Mouse (Mus musculus): ENCODE measurements at regions not wholly inside any gene's neighbourhood (a gene's known extent, or its start where the extent isn't known, plus 50 kb on each side); places are given as distances from the start of the nearest gene placed in this dataset.
"Not testable (repeated sequence)": the region's sequence is repeated elsewhere in the genome, so short reads cannot be mapped to it uniquely, and the experiment has no call there.

DNA sequence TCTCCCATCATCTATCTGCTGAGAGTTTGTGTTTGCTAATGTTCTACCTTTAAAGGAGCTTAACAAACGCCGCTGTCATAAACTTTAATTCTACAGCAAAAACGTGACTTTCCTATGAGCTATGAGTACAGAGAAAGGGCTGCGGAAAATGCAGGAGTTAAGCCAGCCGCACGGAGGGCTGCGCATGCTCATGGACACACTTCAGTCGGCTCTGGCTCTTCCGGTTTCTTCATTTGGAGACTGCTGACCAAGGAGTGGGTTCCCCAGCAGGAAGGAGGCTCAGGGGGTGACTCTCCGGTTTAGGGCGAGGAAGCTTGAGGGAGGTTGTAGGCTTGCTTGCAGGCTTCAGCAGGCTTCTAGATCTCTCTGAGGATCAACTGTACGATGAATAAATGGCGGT is 59.3 kb downstream of the Sox2 start:
- DNase-seq (ENCODE audit: low spot score, missing footprints) (peak; percentile 68), ATAC-seq (ENCODE audit: low FRiP score) (no peak)
- Histone ChIP-seq H3K9ac (ENCODE audit: low read length) (no peak overlapping the region), H3K36me3 (ENCODE audit: control insufficient read depth, insufficient read depth, low read length) (no peaks in the 10 kb centered on the region), H3K27me3 (ENCODE audit: control insufficient read depth, insufficient read depth, low read length) (no peaks in the 10 kb centered on the region), H3K4me1 (ENCODE audit: control insufficient read depth, insufficient read depth, low read length) (no peaks in the 10 kb centered on the region), H3K9me3 (ENCODE audit: control insufficient read depth, low read length) (no peaks in the 10 kb centered on the region), H3K27ac (ENCODE audit: low read depth, low read length) (no peak overlapping the region), H3K4me3 (ENCODE audit: low read depth, low read length) (no peak overlapping the region), H3K4me2 (no peak overlapping the region)
- WGBS: 88% methylated on average over 13 of the region's 13 CpGs

DNA sequence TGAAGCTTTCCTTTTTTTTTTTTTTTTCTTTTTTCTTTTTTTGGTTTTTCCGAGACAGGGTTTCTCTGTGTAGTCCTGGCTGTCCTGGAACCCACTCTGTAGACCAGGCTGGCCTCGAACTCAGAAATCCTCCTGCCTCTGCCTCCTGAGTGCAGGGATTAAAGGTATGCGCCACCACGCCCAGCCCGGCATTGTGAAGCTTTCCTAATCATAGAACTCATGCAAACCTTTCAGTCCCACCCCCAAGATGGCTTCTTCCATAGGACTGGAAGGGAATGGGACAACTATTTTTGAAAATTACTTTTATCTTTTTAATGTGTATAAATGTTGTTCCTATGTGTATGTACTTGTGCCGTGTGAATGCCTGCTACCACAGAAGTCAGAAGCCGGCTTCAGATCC is 61.9 kb downstream of the Sox2 start:
- 89% methylated on average over 7 of the region's 7 CpGs for WGBS
- H3K4me3 ChIP-seq (ENCODE audit: low read depth, low read length); H3K9ac ChIP-seq (ENCODE audit: low read length); H3K27me3 ChIP-seq (ENCODE audit: control insufficient read depth, insufficient read depth, low read length); H3K36me3 ChIP-seq (ENCODE audit: control insufficient read depth, insufficient read depth, low read length); H3K27ac ChIP-seq (ENCODE audit: low read depth, low read length); H3K4me2 ChIP-seq; H3K9me3 ChIP-seq (ENCODE audit: control insufficient read depth, low read length); ATAC-seq (ENCODE audit: low FRiP score); H3K4me1 ChIP-seq (ENCODE audit: control insufficient read depth, insufficient read depth, low read length); DNase-seq (ENCODE audit: low spot score, missing footprints): not testable (repeated sequence)

DNA sequence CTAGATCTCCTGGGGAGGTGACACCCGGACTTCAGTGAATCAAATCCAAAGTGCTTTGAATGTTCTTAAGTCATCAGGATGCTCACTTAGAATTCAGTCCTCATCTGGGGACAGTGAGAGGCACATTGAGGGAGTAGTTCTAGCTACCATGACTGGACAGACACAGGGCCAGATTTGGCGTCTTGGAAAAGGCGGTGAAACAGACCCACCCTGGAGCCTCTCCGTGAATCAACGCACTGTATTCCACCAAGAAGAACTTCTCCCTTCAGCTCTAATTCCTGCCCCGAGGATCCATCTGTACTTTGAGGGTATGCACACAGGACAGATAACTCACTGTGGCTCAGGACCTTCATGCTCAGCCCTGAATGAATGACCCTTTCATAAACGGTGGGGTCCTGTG is 72.3 kb downstream of the Sox2 start:
- 90% methylated on average over 7 of the region's 7 CpGs for WGBS

DNA sequence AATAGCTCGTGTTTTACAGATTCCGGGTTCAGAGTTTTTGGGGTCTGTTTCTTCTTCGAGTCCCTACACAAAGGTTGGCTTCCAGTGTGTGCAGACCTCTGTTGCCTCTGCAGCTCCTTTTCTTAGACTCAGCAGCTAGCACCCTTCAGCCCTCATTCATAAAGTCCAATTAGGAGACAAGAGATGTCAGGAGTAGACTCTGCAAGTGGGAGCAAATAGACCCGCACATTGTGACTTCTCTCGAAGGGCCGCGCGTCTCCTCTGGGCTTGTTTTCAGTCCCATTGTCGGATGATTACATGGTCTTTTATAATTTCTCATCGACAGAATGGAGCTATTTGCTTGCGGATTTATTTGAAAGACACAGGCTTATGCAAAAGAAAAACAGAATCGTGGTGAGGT is 76.8 kb downstream of the Sox2 start:
- ATAC-seq (ENCODE audit: low FRiP score) (no peak), DNase-seq (ENCODE audit: low spot score, missing footprints) (peak; percentile 81)
- Histone ChIP-seq H3K4me1 (ENCODE audit: control insufficient read depth, insufficient read depth, low read length) (peaks cover 2% of the 10 kb centered on the region; the same call in 1 of the 2 replicates), H3K9ac (ENCODE audit: low read length) (no peak overlapping the region), H3K36me3 (ENCODE audit: control insufficient read depth, insufficient read depth, low read length) (no peaks in the 10 kb centered on the region), H3K4me3 (ENCODE audit: low read depth, low read length) (no peak overlapping the region), H3K9me3 (ENCODE audit: control insufficient read depth, low read length) (no peaks in the 10 kb centered on the region), H3K27me3 (ENCODE audit: control insufficient read depth, insufficient read depth, low read length) (no peaks in the 10 kb centered on the region), H3K4me2 (no peak overlapping the region), H3K27ac (ENCODE audit: low read depth, low read length) (no peak overlapping the region)
- WGBS: 47% methylated on average over 12 of the region's 12 CpGs

More for the DNA sequence above, 72.3 kb downstream of the Sox2 start:
- H3K9me3 ChIP-seq (ENCODE audit: control insufficient read depth, low read length): no peaks in the 10 kb centered on the region
- H3K4me1 ChIP-seq (ENCODE audit: control insufficient read depth, insufficient read depth, low read length): peaks cover 2% of the 10 kb centered on the region; the same call in 1 of the 2 replicates
- no peak overlapping the region for H3K4me2 ChIP-seq
- no peaks in the 10 kb centered on the region for H3K27me3 ChIP-seq (ENCODE audit: control insufficient read depth, insufficient read depth, low read length)
- DNase-seq (ENCODE audit: low spot score, missing footprints): no peak
- ATAC-seq (ENCODE audit: low FRiP score): no peak
- no peak overlapping the region for H3K27ac ChIP-seq (ENCODE audit: low read depth, low read length)
- no peak overlapping the region for H3K9ac ChIP-seq (ENCODE audit: low read length)
- no peak overlapping the region for H3K4me3 ChIP-seq (ENCODE audit: low read depth, low read length)
- H3K36me3 ChIP-seq (ENCODE audit: control insufficient read depth, insufficient read depth, low read length): no peaks in the 10 kb centered on the region

DNA sequence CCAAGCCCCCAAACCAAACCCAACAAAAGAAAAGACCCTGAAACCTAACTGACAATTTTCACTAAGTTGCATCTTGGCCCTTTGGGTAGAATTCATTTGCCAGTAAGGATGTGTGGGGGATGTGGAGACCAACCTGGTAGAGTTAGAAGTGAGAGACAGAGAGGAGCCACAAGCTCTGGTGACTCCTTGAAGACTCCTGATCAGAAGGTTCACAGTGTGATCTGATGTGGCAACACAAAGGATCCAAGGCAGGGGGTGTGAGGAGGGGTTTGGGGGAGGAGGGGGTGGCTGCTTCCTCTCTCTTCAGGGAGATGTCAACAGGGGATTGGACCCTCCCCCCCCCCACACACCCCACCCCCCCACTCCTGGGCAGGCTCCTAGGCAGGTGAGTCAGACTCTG is 78.1 kb downstream of the Sox2 start:
- Histone ChIP-seq H3K9me3 (ENCODE audit: control insufficient read depth, low read length) (no peaks in the 10 kb centered on the region), H3K4me3 (ENCODE audit: low read depth, low read length) (no peak overlapping the region), H3K27ac (ENCODE audit: low read depth, low read length) (no peak overlapping the region), H3K4me1 (ENCODE audit: control insufficient read depth, insufficient read depth, low read length) (peaks cover 2% of the 10 kb centered on the region; the same call in 1 of the 2 replicates), H3K27me3 (ENCODE audit: control insufficient read depth, insufficient read depth, low read length) (no peaks in the 10 kb centered on the region), H3K9ac (ENCODE audit: low read length) (no peak overlapping the region), H3K4me2 (no peak overlapping the region), H3K36me3 (ENCODE audit: control insufficient read depth, insufficient read depth, low read length) (no peaks in the 10 kb centered on the region)
- no peak for ATAC-seq (ENCODE audit: low FRiP score)
- DNase-seq (ENCODE audit: low spot score, missing footprints): no peak

DNA sequence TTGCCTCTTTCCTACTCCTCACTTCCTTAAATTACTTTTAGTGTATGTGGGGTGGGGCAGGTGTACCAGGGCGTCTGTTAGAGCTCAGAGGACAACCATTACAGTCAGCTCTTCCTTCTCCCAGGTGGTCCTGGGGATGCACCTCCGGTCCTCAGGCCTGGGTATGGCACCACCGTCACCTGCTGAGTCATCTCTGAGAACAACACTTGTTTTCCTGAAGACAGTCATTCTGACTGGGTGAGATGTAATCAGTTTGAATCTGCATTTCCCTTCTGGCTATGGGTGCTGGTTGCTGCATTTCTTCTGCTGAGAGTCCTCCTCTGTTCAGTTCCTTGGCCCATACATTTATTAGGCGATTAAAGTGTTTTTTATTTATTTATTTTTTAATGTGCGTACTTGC is 84.8 kb downstream of the Sox2 start:
- peak; percentile 71 for DNase-seq (ENCODE audit: low spot score, missing footprints)
- Histone ChIP-seq H3K27me3 (ENCODE audit: control insufficient read depth, insufficient read depth, low read length) (no peaks in the 10 kb centered on the region), H3K27ac (ENCODE audit: low read depth, low read length) (no peak overlapping the region), H3K4me2 (no peak overlapping the region), H3K4me1 (ENCODE audit: control insufficient read depth, insufficient read depth, low read length) (peaks cover 5% of the 10 kb centered on the region), H3K4me3 (ENCODE audit: low read depth, low read length) (no peak overlapping the region), H3K9ac (ENCODE audit: low read length) (no peak overlapping the region), H3K36me3 (ENCODE audit: control insufficient read depth, insufficient read depth, low read length) (no peaks in the 10 kb centered on the region), H3K9me3 (ENCODE audit: control insufficient read depth, low read length) (no peaks in the 10 kb centered on the region)
- no peak for ATAC-seq (ENCODE audit: low FRiP score)
- WGBS: 88% methylated on average over 5 of the region's 5 CpGs

DNA sequence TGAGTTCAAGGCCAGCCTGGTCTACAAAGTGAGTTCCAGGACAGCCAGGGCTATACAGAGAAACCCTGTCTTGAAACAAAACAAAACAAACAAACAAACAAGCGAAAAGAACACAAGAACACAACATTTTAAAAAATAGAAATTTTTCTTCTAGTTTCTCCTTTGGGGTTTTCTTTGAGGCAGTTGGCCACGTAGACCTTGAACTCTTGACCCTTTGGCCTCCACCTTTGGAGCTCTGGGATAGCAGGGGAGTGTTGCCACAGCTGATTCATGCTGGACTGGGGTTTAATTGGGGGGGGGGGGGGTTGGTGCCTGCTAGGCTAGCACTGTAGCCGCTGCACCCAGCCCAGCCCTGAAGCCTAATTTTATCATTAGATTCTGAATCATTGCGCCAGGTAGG is 87.8 kb downstream of the Sox2 start:
- no peak overlapping the region for H3K27ac ChIP-seq (ENCODE audit: low read depth, low read length)
- ATAC-seq (ENCODE audit: low FRiP score) (no peak), DNase-seq (ENCODE audit: low spot score, missing footprints) (peak; percentile 69)
- H3K9ac ChIP-seq (ENCODE audit: low read length): no peak overlapping the region
- H3K4me3 ChIP-seq (ENCODE audit: low read depth, low read length): no peak overlapping the region
- H3K27me3 ChIP-seq (ENCODE audit: control insufficient read depth, insufficient read depth, low read length): no peaks in the 10 kb centered on the region
- H3K36me3 ChIP-seq (ENCODE audit: control insufficient read depth, insufficient read depth, low read length): no peaks in the 10 kb centered on the region
- no peaks in the 10 kb centered on the region for H3K9me3 ChIP-seq (ENCODE audit: control insufficient read depth, low read length)
- WGBS: 82% methylated on average over 4 of the region's 4 CpGs
- peaks cover 5% of the 10 kb centered on the region for H3K4me1 ChIP-seq (ENCODE audit: control insufficient read depth, insufficient read depth, low read length)
- H3K4me2 ChIP-seq: no peak overlapping the region

DNA sequence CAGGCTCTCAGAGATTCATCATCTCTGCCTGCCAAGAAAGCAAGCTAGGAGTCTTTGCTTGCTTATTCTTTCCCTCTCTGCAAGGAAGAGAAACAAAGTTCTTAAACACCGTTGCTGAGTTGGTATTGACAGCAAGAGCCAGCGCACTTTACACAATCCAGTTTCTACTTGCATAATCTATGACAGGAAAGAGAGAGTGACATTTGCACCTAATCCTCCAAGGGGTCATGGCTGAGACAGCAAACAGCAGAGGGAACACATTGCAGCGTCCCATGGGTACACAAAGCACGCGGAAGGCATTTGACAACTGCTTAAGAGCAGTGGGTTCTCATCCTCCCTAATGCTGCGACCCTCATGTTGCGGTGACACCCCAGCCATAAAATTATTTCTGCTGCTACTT is 88.7 kb downstream of the Sox2 start:
- WGBS: 48% methylated on average over 7 of the region's 7 CpGs
- Histone ChIP-seq H3K9me3 (ENCODE audit: control insufficient read depth, low read length) (no peaks in the 10 kb centered on the region), H3K4me2 (no peak overlapping the region), H3K27me3 (ENCODE audit: control insufficient read depth, insufficient read depth, low read length) (no peaks in the 10 kb centered on the region), H3K9ac (ENCODE audit: low read length) (no peak overlapping the region), H3K36me3 (ENCODE audit: control insufficient read depth, insufficient read depth, low read length) (no peaks in the 10 kb centered on the region), H3K27ac (ENCODE audit: low read depth, low read length) (no peak overlapping the region), H3K4me1 (ENCODE audit: control insufficient read depth, insufficient read depth, low read length) (peaks cover 5% of the 10 kb centered on the region), H3K4me3 (ENCODE audit: low read depth, low read length) (no peak overlapping the region)
- no peak for ATAC-seq (ENCODE audit: low FRiP score)
- DNase-seq (ENCODE audit: low spot score, missing footprints): peak; percentile 71

DNA sequence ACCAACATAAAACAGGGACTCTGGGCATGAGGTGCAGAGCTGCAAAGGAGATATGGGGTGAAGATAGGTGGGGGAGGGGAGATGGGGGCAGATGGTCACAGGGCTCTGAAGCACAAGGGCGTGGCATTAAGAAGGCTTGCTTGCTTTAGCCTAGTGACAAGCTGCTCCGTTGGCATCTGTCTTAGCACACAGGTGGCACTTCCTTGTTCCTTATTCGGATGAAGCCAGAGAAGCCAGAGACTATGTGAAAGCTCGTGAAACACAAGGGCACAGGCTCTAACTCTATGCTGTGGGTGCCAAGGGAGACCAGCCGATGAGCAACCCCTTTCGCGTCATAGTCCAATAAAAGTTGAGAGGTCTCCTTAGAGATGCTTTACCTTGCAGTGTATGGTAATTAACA is 89.5 kb downstream of the Sox2 start:
- Histone ChIP-seq H3K27ac (ENCODE audit: low read depth, low read length) (no peak overlapping the region), H3K36me3 (ENCODE audit: control insufficient read depth, insufficient read depth, low read length) (no peaks in the 10 kb centered on the region), H3K4me3 (ENCODE audit: low read depth, low read length) (no peak overlapping the region), H3K9ac (ENCODE audit: low read length) (no peak overlapping the region), H3K4me2 (no peak overlapping the region), H3K9me3 (ENCODE audit: control insufficient read depth, low read length) (no peaks in the 10 kb centered on the region), H3K27me3 (ENCODE audit: control insufficient read depth, insufficient read depth, low read length) (no peaks in the 10 kb centered on the region), H3K4me1 (ENCODE audit: control insufficient read depth, insufficient read depth, low read length) (peaks cover 5% of the 10 kb centered on the region)
- DNase-seq (ENCODE audit: low spot score, missing footprints) (no peak), ATAC-seq (ENCODE audit: low FRiP score) (no peak)
- whole genome bisulfite sequencing: 82% methylated on average over 7 of the region's 7 CpGs

DNA sequence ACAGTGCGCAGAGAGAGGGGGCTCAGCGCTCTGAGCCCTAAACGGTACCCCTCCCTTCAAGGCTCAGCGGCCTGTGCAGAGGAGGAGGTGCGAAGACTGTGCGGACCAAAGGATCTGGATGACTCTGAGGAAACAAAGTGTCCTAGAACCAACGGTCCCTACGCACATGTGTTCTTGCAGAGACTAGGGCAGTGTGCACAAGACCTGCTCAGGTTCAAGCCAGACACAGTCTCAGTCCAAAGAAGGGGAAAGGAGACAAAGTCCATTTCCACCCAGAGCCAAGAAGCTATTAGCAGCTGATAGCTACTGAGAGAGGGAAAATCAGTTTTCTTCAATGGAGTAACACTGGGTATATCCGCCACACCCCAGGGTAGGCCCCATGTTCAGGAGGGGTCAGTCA is 89.9 kb downstream of the Sox2 start:
- WGBS: 93% methylated on average over 9 of the region's 9 CpGs
- Histone ChIP-seq H3K9me3 (ENCODE audit: control insufficient read depth, low read length) (no peaks in the 10 kb centered on the region), H3K4me3 (ENCODE audit: low read depth, low read length) (no peak overlapping the region), H3K4me1 (ENCODE audit: control insufficient read depth, insufficient read depth, low read length) (peaks cover 5% of the 10 kb centered on the region), H3K36me3 (ENCODE audit: control insufficient read depth, insufficient read depth, low read length) (no peaks in the 10 kb centered on the region), H3K9ac (ENCODE audit: low read length) (no peak overlapping the region), H3K27ac (ENCODE audit: low read depth, low read length) (no peak overlapping the region), H3K27me3 (ENCODE audit: control insufficient read depth, insufficient read depth, low read length) (no peaks in the 10 kb centered on the region), H3K4me2 (no peak overlapping the region)
- peak; percentile 21 for DNase-seq (ENCODE audit: low spot score, missing footprints)
- ATAC-seq (ENCODE audit: low FRiP score): no peak

Measured in midbrain, embryonic 11.5 days (tissue).